Comparison of ENCODE assay signal across 22 mouse cellular contexts in genomic region chr17:28317091-28317490, GRCm38 (mm10). TPM values are rescaled to one million over a fixed set of nuclear protein-coding genes. Genes with fewer than 3 reads are reported as not detected.
A peak's percentile ranks its signal among the peaks of the same experiment; 100 is the strongest.
DNase-seq lines count a peak whose midpoint lies in the region; ATAC-seq and TF ChIP-seq lines count a peak whose summit lies in the region.
"Had no signal": no experiment of that assay in that cellular context is flagged by ENCODE, and none has a peak within 500 bp of the region (broad histone marks: within the 10 kb centered on the region; RNA-seq: fewer than 3 reads in every experiment).

No protein-coding gene starts in this region.

- no peak for TF ChIP-seq EP300 in MEL (IDR thresholded peaks at IDR 0.05; ENCODE audit: low read depth in 1 of 2, low read length in 2 of 2)

- no peak for DNase-seq in midbrain, postnatal 0 days (ENCODE audit: low spot score)
- no peak for DNase-seq in MEL (ENCODE audit: low read depth, low spot score)
- no peak for DNase-seq in liver, embryonic 13.5 days
- DNase-seq in yolk sac, embryonic 10.5 days (ENCODE audit: low spot score): no peak
- DNase-seq: adrenal gland, adult 8-10 months; adrenal gland, postnatal 36 days; cerebellum, adult 11 months; cerebellum, adult 9-10 months; gastrocnemius, postnatal 36 days; heart, adult 18-20 months; heart, postnatal 10 days had no signal

- H3K79me2 ChIP-seq in MEL (ENCODE audit: control insufficient read depth, insufficient read depth, low read length, poor library complexity): peaks cover 17% of the 10 kb centered on the region

- no peak for ATAC-seq in hindbrain, embryonic 13.5 days (ENCODE audit: low FRiP score)
- no peak for ATAC-seq in hindbrain, embryonic 16.5 days
- ATAC-seq in midbrain, embryonic 13.5 days: no peak
- ATAC-seq in midbrain, postnatal 0 days (ENCODE audit: low FRiP score): no peak
- ATAC-seq in liver, embryonic 13.5 days (ENCODE audit: low read depth): no peak
- ATAC-seq: forebrain, embryonic 14.5 days; intestine, embryonic 16.5 days; Patski had no signal

- no peaks in the 10 kb centered on the region for H3K9me3 ChIP-seq in hindbrain, embryonic 13.5 days
- no peaks in the 10 kb centered on the region for H3K9me3 ChIP-seq in hindbrain, embryonic 16.5 days (ENCODE audit: control insufficient read depth, low read length)
- H3K9me3 ChIP-seq in midbrain, embryonic 13.5 days: no peaks in the 10 kb centered on the region
- no peaks in the 10 kb centered on the region for H3K9me3 ChIP-seq in midbrain, postnatal 0 days (ENCODE audit: low read length)
- no peaks in the 10 kb centered on the region for H3K9me3 ChIP-seq in MEL (replicated peaks; ENCODE audit: insufficient read depth, low read length)
- H3K9me3 ChIP-seq in liver, embryonic 13.5 days (replicated peaks): no peaks in the 10 kb centered on the region
- H3K9me3 ChIP-seq: embryonic facial prominence, embryonic 13.5 days; heart, embryonic 10.5 days had no signal

- no peak overlapping the region for H3K4me3 ChIP-seq in hindbrain, embryonic 13.5 days
- H3K4me3 ChIP-seq in hindbrain, embryonic 16.5 days (ENCODE audit: low read length): no peak overlapping the region
- H3K4me3 ChIP-seq in midbrain, embryonic 13.5 days (replicated peaks): no peak overlapping the region
- H3K4me3 ChIP-seq in midbrain, postnatal 0 days (ENCODE audit: low read depth, low read length): no peak overlapping the region
- no peak overlapping the region for H3K4me3 ChIP-seq in MEL (ENCODE audit: control insufficient read depth in 1 of 2, insufficient read depth in 1 of 2, low read depth in 2 of 2, low read length in 2 of 2)
- H3K4me3 ChIP-seq in liver, embryonic 13.5 days (replicated peaks): no peak overlapping the region
- H3K4me3 ChIP-seq: embryonic facial prominence, embryonic 13.5 days; heart, embryonic 10.5 days had no signal

- no peak overlapping the region for H3K4me2 ChIP-seq in hindbrain, embryonic 13.5 days
- no peak overlapping the region for H3K4me2 ChIP-seq in hindbrain, embryonic 16.5 days (ENCODE audit: low read length)
- H3K4me2 ChIP-seq in midbrain, embryonic 13.5 days (replicated peaks): no peak overlapping the region
- H3K4me2 ChIP-seq in midbrain, postnatal 0 days (ENCODE audit: low read depth, low read length, poor library complexity, severe bottlenecking): no peak overlapping the region
- peak overlapping the region; percentile 10; the same call in 1 of the 2 replicates for H3K4me2 ChIP-seq in liver, embryonic 13.5 days
- H3K4me2 ChIP-seq: embryonic facial prominence, embryonic 13.5 days; hindbrain, embryonic 14.5 days had no signal

- WGBS in hindbrain, embryonic 13.5 days: 54% methylated on average over 8 of the region's 8 CpGs
- 51% methylated on average over 8 of the region's 8 CpGs for WGBS in hindbrain, embryonic 16.5 days
- 60% methylated on average over 8 of the region's 8 CpGs for WGBS in midbrain, embryonic 13.5 days
- 63% methylated on average over 8 of the region's 8 CpGs for WGBS in midbrain, postnatal 0 days
- 76% methylated on average over 8 of the region's 8 CpGs for WGBS in liver, embryonic 13.5 days (ENCODE audit: insufficient replicate concordance)

- peak overlapping the region; percentile 56 for H3K9ac ChIP-seq in hindbrain, embryonic 13.5 days
- no peak overlapping the region for H3K9ac ChIP-seq in hindbrain, embryonic 16.5 days (ENCODE audit: low read depth, low read length)
- 0 out of 2 replicates have a peak overlapping the region, but pooled peaks have one; percentile 19 for H3K9ac ChIP-seq in midbrain, embryonic 13.5 days (replicated peaks)
- no peak overlapping the region for H3K9ac ChIP-seq in midbrain, postnatal 0 days (replicated peaks; ENCODE audit: low read length, poor library complexity, severe bottlenecking)
- no peak overlapping the region for H3K9ac ChIP-seq in MEL (ENCODE audit: control insufficient read depth, low read depth, low read length, poor library complexity, severe bottlenecking)
- H3K9ac ChIP-seq in liver, embryonic 13.5 days: 0 out of 2 replicates have a peak overlapping the region, but pooled peaks have one; percentile 26
- H3K9ac ChIP-seq: embryonic facial prominence, embryonic 13.5 days; hindbrain, embryonic 14.5 days had no signal

- peaks cover 46% of the 10 kb centered on the region for H3K36me3 ChIP-seq in hindbrain, embryonic 13.5 days
- peaks cover 11% of the 10 kb centered on the region for H3K36me3 ChIP-seq in hindbrain, embryonic 16.5 days (ENCODE audit: control insufficient read depth, insufficient read depth, low read length)
- H3K36me3 ChIP-seq in midbrain, embryonic 13.5 days: peaks cover 47% of the 10 kb centered on the region
- peaks cover 20% of the 10 kb centered on the region for H3K36me3 ChIP-seq in midbrain, postnatal 0 days (ENCODE audit: insufficient read depth, low read length)
- H3K36me3 ChIP-seq in MEL (ENCODE audit: control insufficient read depth in 1 of 2, insufficient read depth in 2 of 2, low read length in 2 of 2): peaks cover 13 to 16% of the 10 kb centered on the region in 2 experiments
- H3K36me3 ChIP-seq in liver, embryonic 13.5 days: peaks cover 53% of the 10 kb centered on the region

- peaks cover 26% of the 10 kb centered on the region for H3K4me1 ChIP-seq in hindbrain, embryonic 13.5 days (replicated peaks)
- H3K4me1 ChIP-seq in hindbrain, embryonic 16.5 days (ENCODE audit: control insufficient read depth, insufficient read depth, low read depth, low read length): peaks cover 15% of the 10 kb centered on the region
- peaks cover 21% of the 10 kb centered on the region for H3K4me1 ChIP-seq in midbrain, embryonic 13.5 days (replicated peaks)
- H3K4me1 ChIP-seq in midbrain, postnatal 0 days (ENCODE audit: insufficient read depth, low read length): peaks cover 6% of the 10 kb centered on the region; the same call in 1 of the 2 replicates
- peaks cover 4 to 21% of the 10 kb centered on the region in 2 experiments; a peak in 3 of 4 replicates for H3K4me1 ChIP-seq in MEL (ENCODE audit: control insufficient read depth in 1 of 2, insufficient read depth in 2 of 2, low read length in 2 of 2)
- peaks cover 56% of the 10 kb centered on the region for H3K4me1 ChIP-seq in liver, embryonic 13.5 days (replicated peaks)

- H3K27me3 ChIP-seq in hindbrain, embryonic 13.5 days: no peaks in the 10 kb centered on the region
- no peaks in the 10 kb centered on the region for H3K27me3 ChIP-seq in hindbrain, embryonic 16.5 days (replicated peaks; ENCODE audit: control insufficient read depth, insufficient read depth, low read length)
- H3K27me3 ChIP-seq in midbrain, embryonic 13.5 days: no peaks in the 10 kb centered on the region
- H3K27me3 ChIP-seq in midbrain, postnatal 0 days (ENCODE audit: insufficient read depth, low read length): no peaks in the 10 kb centered on the region
- no peaks in the 10 kb centered on the region for H3K27me3 ChIP-seq in MEL (ENCODE audit: control insufficient read depth in 1 of 2, insufficient read depth in 2 of 2, low read length in 2 of 2)
- no peaks in the 10 kb centered on the region for H3K27me3 ChIP-seq in liver, embryonic 13.5 days
- H3K27me3 ChIP-seq: embryonic facial prominence, embryonic 13.5 days; Patski had no signal

- TF ChIP-seq POLR2A in MEL (IDR thresholded peaks at IDR 0.05; ENCODE audit: control insufficient read depth in 1 of 2, insufficient read depth in 1 of 2, low read depth in 1 of 2, low read length in 2 of 2, poor library complexity in 1 of 2): no peak

- TF ChIP-seq RAD21 in MEL (IDR thresholded peaks at IDR 0.05; ENCODE audit: low read depth, low read length): no peak

- TF ChIP-seq CTCF in midbrain, postnatal 0 days (IDR thresholded peaks at IDR 0.05): no peak
- TF ChIP-seq CTCF in MEL (IDR thresholded peaks at IDR 0.05 in 2 of 3, conservative IDR thresholded peaks at IDR 0.05 in 1 of 3; ENCODE audit: control insufficient read depth in 1 of 3, insufficient read depth in 1 of 3, low read depth in 2 of 3, low read length in 3 of 3, poor library complexity in 1 of 3, severe bottlenecking in 1 of 3): no peak

- H3K27ac ChIP-seq in hindbrain, embryonic 13.5 days: no peak overlapping the region
- no peak overlapping the region for H3K27ac ChIP-seq in hindbrain, embryonic 16.5 days (ENCODE audit: low read depth, low read length)
- no peak overlapping the region for H3K27ac ChIP-seq in midbrain, embryonic 13.5 days
- H3K27ac ChIP-seq in midbrain, postnatal 0 days (ENCODE audit: low read depth, low read length): no peak overlapping the region
- H3K27ac ChIP-seq in MEL (ENCODE audit: control insufficient read depth, low read depth, low read length): peak overlapping the region; percentile 26
- peak overlapping the region; percentile 61 for H3K27ac ChIP-seq in liver, embryonic 13.5 days
- H3K27ac ChIP-seq: embryonic facial prominence, embryonic 13.5 days; hindbrain, embryonic 14.5 days had no signal

RNA-seq across cellular contexts. Expression of gene Fance, which starts 3.8 kb away (rescaled TPM):
- polyA plus RNA-seq in hindbrain, embryonic 13.5 days (2015; fragmentation: Nextera tagmentation; extraction: Ambion mirVana): 21.9 and 24.2 TPM in 2 replicates
- polyA plus RNA-seq in hindbrain, embryonic 16.5 days (2015; fragmentation: Nextera tagmentation; extraction: Ambion mirVana): 25.0 and 25.7 TPM in 2 replicates
- 20.2 and 26.9 TPM in 2 replicates for polyA plus RNA-seq in midbrain, embryonic 13.5 days (2015; fragmentation: Nextera tagmentation; extraction: Ambion mirVana)
- 33.4 and 33.6 TPM in 2 replicates for total RNA-seq in midbrain, postnatal 0 days (2014; rRNA removed)
- polyA plus RNA-seq in midbrain, postnatal 0 days (2015; fragmentation: Nextera tagmentation; extraction: Ambion mirVana): 26.1 and 28.6 TPM in 2 replicates
- total RNA-seq in MEL (2012; rRNA removed): 46.0 and 51.2 TPM in 2 replicates
- polyA plus RNA-seq in MEL (2012; ENCODE audit: insufficient read depth in 1 of 2, insufficient read length in 2 of 2, low read depth in 1 of 2, low replicate concordance in 2 of 2, missing spikeins in 1 of 2): 100 to 1,000 TPM; 105 to 382 TPM
- 11.3 and 13.5 TPM in 2 replicates for polyA plus RNA-seq in liver, embryonic 13.5 days (2015; fragmentation: Nextera tagmentation; extraction: Ambion mirVana)

RNA-seq across cellular contexts. Expression of gene Rpl10a, which starts 11.2 kb away (rescaled TPM):
- polyA plus RNA-seq in hindbrain, embryonic 13.5 days (2015; fragmentation: Nextera tagmentation; extraction: Ambion mirVana): 336 and 366 TPM in 2 replicates
- polyA plus RNA-seq in hindbrain, embryonic 16.5 days (2015; fragmentation: Nextera tagmentation; extraction: Ambion mirVana): 287 and 323 TPM in 2 replicates
- polyA plus RNA-seq in midbrain, embryonic 13.5 days (2015; fragmentation: Nextera tagmentation; extraction: Ambion mirVana): 382 and 387 TPM in 2 replicates
- 810 and 1,016 TPM in 2 replicates for total RNA-seq in midbrain, postnatal 0 days (2014; rRNA removed)
- 347 and 365 TPM in 2 replicates for polyA plus RNA-seq in midbrain, postnatal 0 days (2015; fragmentation: Nextera tagmentation; extraction: Ambion mirVana)
- 2,803 and 2,872 TPM in 2 replicates for total RNA-seq in MEL (2012; rRNA removed)
- 1,000 to 10,000 TPM in 1 of 2 experiments, not detected in 1; 2,044 TPM for polyA plus RNA-seq in MEL (2012; ENCODE audit: insufficient read depth in 1 of 2, insufficient read length in 2 of 2, low read depth in 1 of 2, low replicate concordance in 2 of 2, missing spikeins in 1 of 2)
- polyA plus RNA-seq in liver, embryonic 13.5 days (2015; fragmentation: Nextera tagmentation; extraction: Ambion mirVana): 372 and 464 TPM in 2 replicates

RNA-seq across cellular contexts. Expression of gene Tead3, which starts 33.5 kb away (rescaled TPM):
- polyA plus RNA-seq in hindbrain, embryonic 13.5 days (2015; fragmentation: Nextera tagmentation; extraction: Ambion mirVana): 1.8 and 2.0 TPM in 2 replicates
- 1.4 and 2.0 TPM in 2 replicates for polyA plus RNA-seq in hindbrain, embryonic 16.5 days (2015; fragmentation: Nextera tagmentation; extraction: Ambion mirVana)
- 1.9 and 2.9 TPM in 2 replicates for polyA plus RNA-seq in midbrain, embryonic 13.5 days (2015; fragmentation: Nextera tagmentation; extraction: Ambion mirVana)
- 4.8 and 5.4 TPM in 2 replicates for total RNA-seq in midbrain, postnatal 0 days (2014; rRNA removed)
- polyA plus RNA-seq in midbrain, postnatal 0 days (2015; fragmentation: Nextera tagmentation; extraction: Ambion mirVana): 1.2 and 1.3 TPM in 2 replicates
- total RNA-seq in MEL (2012; rRNA removed): 0.46 and 0.73 TPM in 2 replicates
- polyA plus RNA-seq in MEL (2012; ENCODE audit: insufficient read depth in 1 of 2, insufficient read length in 2 of 2, low read depth in 1 of 2, low replicate concordance in 2 of 2, missing spikeins in 1 of 2): 1 to 10 TPM in 1 of 2 experiments, not detected in 1; 4.1 TPM
- 0.76 and 0.96 TPM in 2 replicates for polyA plus RNA-seq in liver, embryonic 13.5 days (2015; fragmentation: Nextera tagmentation; extraction: Ambion mirVana)

RNA-seq across cellular contexts. Expression of gene Tulp1, which starts 47.9 kb away (rescaled TPM):
- 2.1 and 2.2 TPM in 2 replicates for polyA plus RNA-seq in hindbrain, embryonic 13.5 days (2015; fragmentation: Nextera tagmentation; extraction: Ambion mirVana)
- 1.5 and 1.6 TPM in 2 replicates for polyA plus RNA-seq in hindbrain, embryonic 16.5 days (2015; fragmentation: Nextera tagmentation; extraction: Ambion mirVana)
- polyA plus RNA-seq in midbrain, embryonic 13.5 days (2015; fragmentation: Nextera tagmentation; extraction: Ambion mirVana): 1.7 and 2.6 TPM in 2 replicates
- 0.80 and 1.0 TPM in 2 replicates for total RNA-seq in midbrain, postnatal 0 days (2014; rRNA removed)
- polyA plus RNA-seq in midbrain, postnatal 0 days (2015; fragmentation: Nextera tagmentation; extraction: Ambion mirVana): 1.1 TPM in 2 replicates
- total RNA-seq in MEL (2012; rRNA removed): 0.23 and 0.49 TPM in 2 replicates
- 1 to 10 TPM in 1 of 2 experiments, not detected in 1; 2.4 TPM for polyA plus RNA-seq in MEL (2012; ENCODE audit: insufficient read depth in 1 of 2, insufficient read length in 2 of 2, low read depth in 1 of 2, low replicate concordance in 2 of 2, missing spikeins in 1 of 2)
- 0.52 and 1.3 TPM in 2 replicates for polyA plus RNA-seq in liver, embryonic 13.5 days (2015; fragmentation: Nextera tagmentation; extraction: Ambion mirVana)
- total RNA-seq: gastrocnemius, adult 8-10 months; gastrocnemius, postnatal 36 days; heart, adult 18-20 months had no signal
- polyA plus RNA-seq: cortical plate, adult 2 months; Patski had no signal

Comparison
In these comparisons a context has a peak if more than half of its experiments do, and no peak if none do; other contexts are left out.
1. H3K9ac ChIP-seq: peak in hindbrain, embryonic 13.5 days (single experiment), midbrain, embryonic 13.5 days (single experiment) and liver, embryonic 13.5 days (single experiment); none in hindbrain, embryonic 16.5 days (single experiment), midbrain, postnatal 0 days (single experiment) and MEL (single experiment).
2. H3K27ac ChIP-seq: peak in MEL (single experiment) and liver, embryonic 13.5 days (single experiment); none in hindbrain, embryonic 13.5 days (single experiment), hindbrain, embryonic 16.5 days (single experiment), midbrain, embryonic 13.5 days (single experiment) and midbrain, postnatal 0 days (single experiment).